Mouse (Mus musculus) embryonic facial prominence, embryonic 12.5 days (tissue): ENCODE measurements around the gene Lmbrd1. TPM values are rescaled to one million over a fixed set of nuclear protein-coding genes. Genes with fewer than 3 reads are reported as not detected.

Experiments
- polyA plus RNA-seq: library from polyadenylated mRNA; unstranded; fragments of >200 nt; fragmentation: Nextera tagmentation; extraction: Ambion mirVana; gene quantifications from 2 replicates; pipeline ENCODE4 v1.2.1, GENCODE M21; 2016

Lmbrd1 gene
- polyA plus RNA-seq, 1 experiment from 2014 or later: 32.3 TPM

Other genes starting within 250 kb of the Lmbrd1 start
- 1.1 and 1.3 TPM in 2 replicates for gene Col19a1, start 91.2 kb upstream of the Lmbrd1 start, polyA plus RNA-seq